12 mouse cellular contexts compared by ENCODE assay signal in genomic region chr9:84117337-84117736, GRCm38 (mm10).
DNase-seq lines count a peak whose midpoint lies in the region; ATAC-seq and TF ChIP-seq lines count a peak whose summit lies in the region.
"Had no signal": no experiment of that assay in that cellular context is flagged by ENCODE, and none has a peak within 500 bp of the region (broad histone marks: within the 10 kb centered on the region; RNA-seq: fewer than 3 reads in every experiment).

No protein-coding gene starts in this region.

- H3K27me3 ChIP-seq in forebrain, embryonic 12.5 days = no peaks in the 10 kb centered on the region
- no peaks in the 10 kb centered on the region for H3K27me3 ChIP-seq in forebrain, embryonic 11.5 days (ENCODE audit: control insufficient read depth, insufficient read depth, low read length)
- H3K27me3 ChIP-seq in E14TG2a.4 (ENCODE audit: insufficient read depth, low read length) = no peaks in the 10 kb centered on the region
- H3K27me3 ChIP-seq in limb, embryonic 11.5 days (ENCODE audit: control insufficient read depth, insufficient read depth, low read length) = no peaks in the 10 kb centered on the region
- H3K27me3 ChIP-seq: limb, embryonic 15.5 days had no signal

- no peak for DNase-seq in forebrain, embryonic 11.5 days (ENCODE audit: low spot score)
- DNase-seq in layer of hippocampus, adult 2 months (ENCODE audit: low spot score in 2 of 2) = no peak
- DNase-seq in layer of hippocampus, postnatal 36 days = no peak
- peak; percentile 63 for DNase-seq in limb, embryonic 11.5 days (ENCODE audit: low spot score)
- no peak for DNase-seq in cerebellum, adult 11-12 months
- no peak for DNase-seq in ovary, postnatal 10 days (ENCODE audit: low spot score)
- DNase-seq: adrenal gland, adult 8-10 months; gastrocnemius, postnatal 36 days had no signal

- TF ChIP-seq CTCF in layer of hippocampus, adult 2 months (conservative IDR thresholded peaks at IDR 0.05) = peak; percentile 56
- peak; percentile 47 for TF ChIP-seq CTCF in E14TG2a.4 (conservative IDR thresholded peaks at IDR 0.05; ENCODE audit: low read length)

- WGBS in forebrain, embryonic 12.5 days = 80% methylated on average over 5 of the region's 5 CpGs
- 81% methylated on average over 5 of the region's 5 CpGs for WGBS in forebrain, embryonic 11.5 days
- WGBS in limb, embryonic 11.5 days = 58% methylated on average over 5 of the region's 5 CpGs

- no peak overlapping the region for H3K27ac ChIP-seq in forebrain, embryonic 12.5 days
- H3K27ac ChIP-seq in forebrain, embryonic 11.5 days (ENCODE audit: low read depth, low read length) = no peak overlapping the region
- H3K27ac ChIP-seq in layer of hippocampus, adult 2 months = no peak overlapping the region
- H3K27ac ChIP-seq in limb, embryonic 11.5 days (replicated peaks; ENCODE audit: low read depth, low read length) = no peak overlapping the region
- H3K27ac ChIP-seq: limb, embryonic 15.5 days had no signal

- no peak overlapping the region for H3K4me2 ChIP-seq in forebrain, embryonic 12.5 days
- no peak overlapping the region for H3K4me2 ChIP-seq in forebrain, embryonic 11.5 days (ENCODE audit: low read depth, low read length, severe bottlenecking)
- no peak overlapping the region for H3K4me2 ChIP-seq in limb, embryonic 11.5 days (ENCODE audit: low read depth, severe bottlenecking)
- H3K4me2 ChIP-seq: limb, embryonic 15.5 days had no signal

- no peaks in the 10 kb centered on the region for H3K9me3 ChIP-seq in forebrain, embryonic 12.5 days
- no peaks in the 10 kb centered on the region for H3K9me3 ChIP-seq in forebrain, embryonic 11.5 days (ENCODE audit: control insufficient read depth, low read length)
- H3K9me3 ChIP-seq in E14TG2a.4 (ENCODE audit: low read length) = no peaks in the 10 kb centered on the region
- H3K9me3 ChIP-seq in limb, embryonic 11.5 days (ENCODE audit: control insufficient read depth, low read length) = no peaks in the 10 kb centered on the region
- H3K9me3 ChIP-seq: limb, embryonic 15.5 days had no signal

- H3K4me1 ChIP-seq in forebrain, embryonic 12.5 days = no peaks in the 10 kb centered on the region
- H3K4me1 ChIP-seq in forebrain, embryonic 11.5 days (replicated peaks; ENCODE audit: control insufficient read depth, insufficient read depth, low read length) = no peaks in the 10 kb centered on the region
- no peaks in the 10 kb centered on the region for H3K4me1 ChIP-seq in E14TG2a.4 (replicated peaks; ENCODE audit: low read depth, low read length)
- 0 out of 2 replicates have a peak, but pooled peaks cover 7% of the 10 kb centered on the region for H3K4me1 ChIP-seq in limb, embryonic 11.5 days (ENCODE audit: control insufficient read depth, insufficient read depth, low read length)

- no peak overlapping the region for H3K9ac ChIP-seq in forebrain, embryonic 12.5 days
- H3K9ac ChIP-seq in forebrain, embryonic 11.5 days (ENCODE audit: low read length) = no peak overlapping the region
- H3K9ac ChIP-seq in limb, embryonic 11.5 days (ENCODE audit: low read length) = no peak overlapping the region
- H3K9ac ChIP-seq: limb, embryonic 15.5 days had no signal

- H3K36me3 ChIP-seq in forebrain, embryonic 12.5 days (replicated peaks) = no peaks in the 10 kb centered on the region
- H3K36me3 ChIP-seq in forebrain, embryonic 11.5 days (ENCODE audit: control insufficient read depth, insufficient read depth, low read length) = no peaks in the 10 kb centered on the region
- no peaks in the 10 kb centered on the region for H3K36me3 ChIP-seq in E14TG2a.4 (ENCODE audit: insufficient read depth, low read length)
- no peaks in the 10 kb centered on the region for H3K36me3 ChIP-seq in limb, embryonic 11.5 days (ENCODE audit: control insufficient read depth, insufficient read depth, low read length)
- H3K36me3 ChIP-seq: limb, embryonic 15.5 days had no signal

- ATAC-seq in forebrain, embryonic 12.5 days (ENCODE audit: low FRiP score) = peak; percentile 60; the same call in 1 of the 2 replicates
- no peak for ATAC-seq in forebrain, embryonic 11.5 days (replicated peaks; ENCODE audit: low FRiP score)
- peak; percentile 65; the same call in 1 of the 2 replicates for ATAC-seq in limb, embryonic 11.5 days (ENCODE audit: insufficient number of reproducible peaks, low FRiP score, low TSS enrichment, low read depth)

- no peak overlapping the region for H3K4me3 ChIP-seq in forebrain, embryonic 12.5 days (replicated peaks)
- H3K4me3 ChIP-seq in forebrain, embryonic 11.5 days (ENCODE audit: low read depth, low read length) = no peak overlapping the region
- no peak overlapping the region for H3K4me3 ChIP-seq in layer of hippocampus, adult 2 months
- no peak overlapping the region for H3K4me3 ChIP-seq in E14TG2a.4 (replicated peaks; ENCODE audit: low read length)
- H3K4me3 ChIP-seq in limb, embryonic 11.5 days (ENCODE audit: low read depth, low read length) = no peak overlapping the region
- H3K4me3 ChIP-seq: limb, embryonic 15.5 days; myocyte had no signal
